ENCODE assay signal across 8 mouse cellular contexts in genomic region chr11:98836651-98837141, GRCm38 (mm10). TPM values are rescaled to one million over a fixed set of nuclear protein-coding genes. Genes with fewer than 3 reads are reported as not detected.
DNase-seq lines count a peak whose midpoint lies in the region; ATAC-seq and TF ChIP-seq lines count a peak whose summit lies in the region.

Rapgefl1 (plus strand) TSS chr11:98836785.

- no peak for TF ChIP-seq CTCF in E14TG2a.4 (conservative IDR thresholded peaks at IDR 0.05; ENCODE audit: low read length)
- no peak for TF ChIP-seq CTCF in liver, postnatal 0 days (IDR thresholded peaks at IDR 0.05; ENCODE audit: low read depth)
- TF ChIP-seq CTCF in testis, adult 2 months (IDR thresholded peaks at IDR 0.05; ENCODE audit: control insufficient read depth, insufficient read depth, insufficient replicate concordance, low read depth, low read length), result no peak

- H3K9ac ChIP-seq in heart, embryonic 16.5 days (ENCODE audit: low read length), result peak within 1 kb of the TSS; percentile 83
- H3K9ac ChIP-seq in liver, postnatal 0 days (replicated peaks), result peak within 1 kb of the TSS; percentile 68
- peak within 1 kb of the TSS; percentile 88 for H3K9ac ChIP-seq in neural tube, embryonic 14.5 days (replicated peaks; ENCODE audit: low read depth, low read length)

- WGBS in forebrain, embryonic 10.5 days, result 1% methylated on average over 46 of the region's 48 CpGs
- under 1% methylated on average over 48 of the region's 48 CpGs for WGBS in heart, embryonic 16.5 days
- WGBS in liver, postnatal 0 days (ENCODE audit: insufficient replicate concordance), result under 1% methylated on average over 37 of the region's 48 CpGs
- under 1% methylated on average over 40 of the region's 48 CpGs for WGBS in neural tube, embryonic 14.5 days

- peaks cover 52% of the 10 kb centered on the region for H3K4me1 ChIP-seq in E14TG2a.4 (replicated peaks; ENCODE audit: low read depth, low read length)
- peaks cover 49% of the 10 kb centered on the region for H3K4me1 ChIP-seq in forebrain, embryonic 10.5 days
- peaks cover 9% of the 10 kb centered on the region; the same call in 1 of the 2 replicates for H3K4me1 ChIP-seq in heart, embryonic 16.5 days (ENCODE audit: control insufficient read depth, insufficient read depth, low read length)
- H3K4me1 ChIP-seq in liver, postnatal 0 days (ENCODE audit: insufficient read depth), result peaks cover 12% of the 10 kb centered on the region
- peaks cover 6% of the 10 kb centered on the region; the same call in 1 of the 2 replicates for H3K4me1 ChIP-seq in neural tube, embryonic 14.5 days (ENCODE audit: control insufficient read depth, insufficient read depth, low read length)
- peaks cover 6% of the 10 kb centered on the region; the same call in 1 of the 2 replicates for H3K4me1 ChIP-seq in testis, adult 2 months (ENCODE audit: control insufficient read depth, insufficient read depth, low read length)

- no peak for TF ChIP-seq EP300 in liver, postnatal 0 days (IDR thresholded peaks at IDR 0.05; ENCODE audit: low read depth)

- DNase-seq in c-Kit-positive CD71-negative TER-119-negative erythroid progenitor cells, embryonic 14.5 days (ENCODE audit: low read depth), result peak; percentile 72
- peak; percentile 85 for DNase-seq in forebrain, embryonic 10.5 days (ENCODE audit: extremely low spot score, low spot score)
- DNase-seq in kidney, postnatal 36 days, result peak; percentile 81 to 92
- peak; percentile 90 for DNase-seq in liver, postnatal 0 days

- peak within 1 kb of the TSS; percentile 90 for H3K4me3 ChIP-seq in E14TG2a.4 (replicated peaks; ENCODE audit: low read length)
- peak within 1 kb of the TSS; percentile 77 for H3K4me3 ChIP-seq in forebrain, embryonic 10.5 days
- H3K4me3 ChIP-seq in heart, embryonic 16.5 days (ENCODE audit: low read length), result peak within 1 kb of the TSS; percentile 81
- H3K4me3 ChIP-seq in liver, postnatal 0 days (ENCODE audit: low read depth, low read length), result peak within 1 kb of the TSS; percentile 57
- H3K4me3 ChIP-seq in neural tube, embryonic 14.5 days (ENCODE audit: low read depth, low read length), result peak within 1 kb of the TSS; percentile 79
- peak within 1 kb of the TSS; percentile 85 for H3K4me3 ChIP-seq in testis, adult 2 months (ENCODE audit: control insufficient read depth, low read depth, low read length)

- H3K9me3 ChIP-seq in E14TG2a.4 (ENCODE audit: low read length), result no peaks in the 10 kb centered on the region
- no peaks in the 10 kb centered on the region for H3K9me3 ChIP-seq in forebrain, embryonic 10.5 days
- no peaks in the 10 kb centered on the region for H3K9me3 ChIP-seq in heart, embryonic 16.5 days (replicated peaks; ENCODE audit: control insufficient read depth, low read length)
- no peaks in the 10 kb centered on the region for H3K9me3 ChIP-seq in liver, postnatal 0 days (ENCODE audit: low read length)
- H3K9me3 ChIP-seq in neural tube, embryonic 14.5 days (ENCODE audit: control insufficient read depth, low read length), result no peaks in the 10 kb centered on the region

- peaks cover 21% of the 10 kb centered on the region for H3K36me3 ChIP-seq in E14TG2a.4 (ENCODE audit: insufficient read depth, low read length)
- H3K36me3 ChIP-seq in forebrain, embryonic 10.5 days (replicated peaks), result peaks cover 31% of the 10 kb centered on the region
- H3K36me3 ChIP-seq in heart, embryonic 16.5 days (ENCODE audit: control insufficient read depth, insufficient read depth), result peaks cover 22% of the 10 kb centered on the region
- H3K36me3 ChIP-seq in liver, postnatal 0 days (replicated peaks; ENCODE audit: insufficient read depth, low read length), result peaks cover 23% of the 10 kb centered on the region
- H3K36me3 ChIP-seq in neural tube, embryonic 14.5 days (ENCODE audit: control insufficient read depth, insufficient read depth, low read length), result peaks cover 27% of the 10 kb centered on the region
- peaks cover 2% of the 10 kb centered on the region for H3K36me3 ChIP-seq in testis, adult 2 months (ENCODE audit: control insufficient read depth, insufficient read depth, low read length)

- ATAC-seq in heart, embryonic 16.5 days (replicated peaks; ENCODE audit: extremely low read depth, insufficient read depth, low FRiP score), result peak; percentile 89
- ATAC-seq in liver, postnatal 0 days, result peak; percentile 92
- ATAC-seq in neural tube, embryonic 14.5 days (ENCODE audit: low read depth), result peak; percentile 92

- H3K27me3 ChIP-seq in E14TG2a.4 (ENCODE audit: insufficient read depth, low read length), result peaks cover 49% of the 10 kb centered on the region
- H3K27me3 ChIP-seq in forebrain, embryonic 10.5 days (ENCODE audit: poor library complexity, severe bottlenecking), result peaks cover 41% of the 10 kb centered on the region
- peaks cover 7% of the 10 kb centered on the region; the same call in 1 of the 2 replicates for H3K27me3 ChIP-seq in heart, embryonic 16.5 days (ENCODE audit: control insufficient read depth, insufficient read depth, low read length)
- peaks cover 19% of the 10 kb centered on the region for H3K27me3 ChIP-seq in liver, postnatal 0 days (ENCODE audit: insufficient read depth, low read length)
- H3K27me3 ChIP-seq in neural tube, embryonic 14.5 days (ENCODE audit: control insufficient read depth, insufficient read depth, low read length), result no peaks in the 10 kb centered on the region
- H3K27me3 ChIP-seq in testis, adult 2 months (ENCODE audit: control insufficient read depth, insufficient read depth, low read length), result no peaks in the 10 kb centered on the region

- peak within 1 kb of the TSS; percentile 83 for H3K27ac ChIP-seq in forebrain, embryonic 10.5 days
- no peak within 1 kb of the TSS for H3K27ac ChIP-seq in heart, embryonic 16.5 days (ENCODE audit: low read length)
- no peak within 1 kb of the TSS for H3K27ac ChIP-seq in liver, postnatal 0 days (ENCODE audit: low read depth)
- H3K27ac ChIP-seq in neural tube, embryonic 14.5 days (ENCODE audit: low read depth, low read length), result peak within 1 kb of the TSS; percentile 60; the same call in 1 of the 2 replicates
- no peak within 1 kb of the TSS for H3K27ac ChIP-seq in testis, adult 2 months (ENCODE audit: control insufficient read depth, insufficient read depth, low read depth, low read length)

- TF ChIP-seq POLR2A in testis, adult 2 months (IDR thresholded peaks at IDR 0.05; ENCODE audit: control insufficient read depth, low read depth, low read length), result no peak

- peak within 1 kb of the TSS; percentile 100 for H3K4me2 ChIP-seq in heart, embryonic 16.5 days (ENCODE audit: low read depth, low read length)
- H3K4me2 ChIP-seq in liver, postnatal 0 days (ENCODE audit: low read depth, low read length), result peak within 1 kb of the TSS; percentile 85
- H3K4me2 ChIP-seq in neural tube, embryonic 14.5 days (ENCODE audit: low read depth, low read length), result peak within 1 kb of the TSS; percentile 83

RNA-seq across cellular contexts. Expression of gene Rapgefl1, which starts in this region (rescaled TPM):
- polyA plus RNA-seq in forebrain, embryonic 10.5 days (2016; fragmentation: Nextera tagmentation; extraction: Ambion mirVana), result 1.00 and 1.2 TPM in 2 replicates
- 1.0 and 1.1 TPM in 2 replicates for polyA plus RNA-seq in heart, embryonic 16.5 days (2015; fragmentation: Nextera tagmentation; extraction: Ambion mirVana)
- 0.11 and 0.21 TPM in 2 replicates for polyA plus RNA-seq in liver, postnatal 0 days (2015; fragmentation: Nextera tagmentation; extraction: Ambion mirVana)
- 13.9 and 18.6 TPM in 2 replicates for polyA plus RNA-seq in neural tube, embryonic 14.5 days (2014; fragmentation: Nextera tagmentation; extraction: Ambion mirVana)
- polyA plus RNA-seq in testis, adult 2 months (2012; rRNA removed), result 2.2 and 2.7 TPM in 2 replicates

Comparison
In these comparisons a context has a peak if more than half of its experiments do, and no peak if none do; other contexts are left out.
1. Peak in DNase-seq, ATAC-seq, H3K4me3 ChIP-seq, H3K9ac ChIP-seq and H3K4me2 ChIP-seq in liver, postnatal 0 days; RNA of the gene not detected or under 1 TPM.
2. H3K27ac ChIP-seq: peak in forebrain, embryonic 10.5 days (single experiment) and neural tube, embryonic 14.5 days (single experiment); none in heart, embryonic 16.5 days (single experiment), liver, postnatal 0 days (single experiment) and testis, adult 2 months (single experiment).
3. Peak in every context shown above with its lines, with median percentiles within 50 percentile points of each other: H3K4me3 ChIP-seq, DNase-seq, ATAC-seq, H3K4me2 ChIP-seq and H3K9ac ChIP-seq.